Mouse (Mus musculus) megakaryocyte, embryonic 14.5 days (primary cell): Measurements from ENCODE around the gene Tom1l2. TPM values are rescaled to one million over a fixed set of nuclear protein-coding genes. Genes with fewer than 3 reads are reported as not detected.

ENCODE experiments used
- H3K27me3 ChIP-seq: replicated peaks from 2 replicates; pipeline ENCODE3; 2012; ENCODE audit warnings: inconsistent platforms
- H3K36me3 ChIP-seq: replicated peaks from 2 replicates; pipeline ENCODE3; 2012; ENCODE audit warnings: low read length, inconsistent platforms, mixed read lengths
- H3K4me1 ChIP-seq: 2 replicates; pipeline ENCODE4 v1.6.1; 2012; ENCODE audit warnings: inconsistent platforms
- H3K4me3 ChIP-seq: replicated peaks from 2 replicates; pipeline ENCODE3; 2012; ENCODE audit warnings: moderate library complexity, mild to moderate bottlenecking, inconsistent platforms
- H3K9me3 ChIP-seq: 2 replicates; pipeline ENCODE4 v1.6.1; 2012; ENCODE audit warnings: inconsistent platforms
- FLI1 ChIP-seq: IDR thresholded peaks from 2 replicates; pipeline ENCODE4 v1.6.1; 2012; ENCODE audit warnings: low read length, inconsistent platforms, mixed read lengths
- GATA1 ChIP-seq: IDR thresholded peaks from 3 replicates; pipeline ENCODE4 v1.6.1; 2012; ENCODE audit warnings: mixed read lengths, low read length, inconsistent platforms, borderline replicate concordance
- polyA plus RNA-seq: library from polyadenylated mRNA; stranded (reverse); fragments of >175 nt; gene quantifications from 2 replicates; pipeline ENCODE4 v1.2.3, GENCODE M21; 2012; ENCODE audit warnings: low replicate concordance; ENCODE audit not compliant: insufficient read depth

Tom1l2 gene
- polyA plus RNA-seq, 1 experiment = 9.4 TPM

- no peak overlapping the region for H3K4me3 ChIP-seq
- TF ChIP-seq GATA1 (no peak), FLI1 (no peak)
- H3K36me3 ChIP-seq = peaks cover 3% of the 10 kb centered on the region
- no peaks in the 10 kb centered on the region for H3K9me3 ChIP-seq
- peaks cover 52% of the 10 kb centered on the region for H3K4me1 ChIP-seq
- H3K27me3 ChIP-seq = no peaks in the 10 kb centered on the region
These were observed 31.3 kb downstream of the Tom1l2 start for GRCm38 (mm10) chr11:60321438-60321837.

GRCm38 (mm10) chr11:60320426-60321037, 32.2 kb downstream of the Tom1l2 start:
- H3K4me1 ChIP-seq = peaks cover 52% of the 10 kb centered on the region
- TF ChIP-seq GATA1 = no peak
- no peak for TF ChIP-seq FLI1
- H3K27me3 ChIP-seq = no peaks in the 10 kb centered on the region
- H3K36me3 ChIP-seq = peaks cover 3% of the 10 kb centered on the region
- H3K4me3 ChIP-seq = peak overlapping the region; percentile 8
- H3K9me3 ChIP-seq = no peaks in the 10 kb centered on the region

GRCm38 (mm10) chr11:60319257-60320066, 33.2 kb downstream of the Tom1l2 start:
- no peaks in the 10 kb centered on the region for H3K27me3 ChIP-seq
- H3K4me1 ChIP-seq = peaks cover 49% of the 10 kb centered on the region
- no peaks in the 10 kb centered on the region for H3K9me3 ChIP-seq
- peaks cover 4% of the 10 kb centered on the region for H3K36me3 ChIP-seq
- H3K4me3 ChIP-seq = no peak overlapping the region
- TF ChIP-seq FLI1 (no peak), GATA1 (no peak)

GRCm38 (mm10) chr11:60318716-60319115, 34.0 kb downstream of the Tom1l2 start:
- Histone ChIP-seq H3K9me3 (no peaks in the 10 kb centered on the region), H3K4me1 (peaks cover 45% of the 10 kb centered on the region), H3K4me3 (no peak overlapping the region)

GRCm38 (mm10) chr11:60317376-60318102, 35.2 kb downstream of the Tom1l2 start:
- H3K27me3 ChIP-seq = no peaks in the 10 kb centered on the region
- H3K4me1 ChIP-seq = peaks cover 35% of the 10 kb centered on the region
- no peak for TF ChIP-seq FLI1
- no peak for TF ChIP-seq GATA1
- peaks cover 15% of the 10 kb centered on the region for H3K36me3 ChIP-seq
- H3K4me3 ChIP-seq = no peak overlapping the region
- peaks cover 6% of the 10 kb centered on the region; the same call in 1 of the 2 replicates for H3K9me3 ChIP-seq

More at GRCm38 (mm10) chr11:60318716-60319115, 34.0 kb downstream of the Tom1l2 start:
- no peaks in the 10 kb centered on the region for H3K27me3 ChIP-seq
- no peak for TF ChIP-seq GATA1
- TF ChIP-seq FLI1 = no peak
- H3K36me3 ChIP-seq = peaks cover 7% of the 10 kb centered on the region

GRCm38 (mm10) chr11:60316883-60317282, 35.8 kb downstream of the Tom1l2 start:
- H3K27me3 ChIP-seq = no peaks in the 10 kb centered on the region
- H3K36me3 ChIP-seq = peaks cover 15% of the 10 kb centered on the region
- TF ChIP-seq FLI1 = no peak
- TF ChIP-seq GATA1 = no peak
- H3K4me1 ChIP-seq = peaks cover 36% of the 10 kb centered on the region
- peaks cover 6% of the 10 kb centered on the region; the same call in 1 of the 2 replicates for H3K9me3 ChIP-seq
- no peak overlapping the region for H3K4me3 ChIP-seq

GRCm38 (mm10) chr11:60316250-60316649, 36.5 kb downstream of the Tom1l2 start:
- no peak for TF ChIP-seq GATA1

GRCm38 (mm10) chr11:60311025-60311854, 41.5 kb downstream of the Tom1l2 start:
- peaks cover 11% of the 10 kb centered on the region; the same call in 1 of the 2 replicates for H3K9me3 ChIP-seq
- no peaks in the 10 kb centered on the region for H3K27me3 ChIP-seq
- peaks cover 52% of the 10 kb centered on the region for H3K4me1 ChIP-seq
- TF ChIP-seq GATA1 (no peak), FLI1 (no peak)
- H3K36me3 ChIP-seq = peaks cover 18% of the 10 kb centered on the region
- H3K4me3 ChIP-seq = peak overlapping the region; percentile 12

More at GRCm38 (mm10) chr11:60316250-60316649, 36.5 kb downstream of the Tom1l2 start:
- Histone ChIP-seq H3K36me3 (peaks cover 15% of the 10 kb centered on the region), H3K9me3 (peaks cover 6% of the 10 kb centered on the region; the same call in 1 of the 2 replicates), H3K27me3 (no peaks in the 10 kb centered on the region), H3K4me3 (no peak overlapping the region), H3K4me1 (peaks cover 41% of the 10 kb centered on the region)

- Histone ChIP-seq H3K4me1 (peaks cover 65% of the 10 kb centered on the region), H3K36me3 (peaks cover 18% of the 10 kb centered on the region), H3K27me3 (no peaks in the 10 kb centered on the region), H3K4me3 (no peak overlapping the region), H3K9me3 (peaks cover 11% of the 10 kb centered on the region; the same call in 1 of the 2 replicates)
- TF ChIP-seq FLI1 (no peak), GATA1 (no peak)
These were observed 42.8 kb downstream of the Tom1l2 start for GRCm38 (mm10) chr11:60309875-60310274.
